Mouse (Mus musculus) stomach, postnatal 0 days (tissue): ENCODE measurements at regions not wholly inside any gene's neighbourhood (a gene's known extent, or its start where the extent isn't known, plus 50 kb on each side); places are given as distances from the start of the nearest gene placed in this dataset.

ENCODE experiments used
- CTCF ChIP-seq: IDR thresholded peaks from 2 replicates; pipeline ENCODE4 v1.5.1; 2016; ENCODE audit warnings: antibody characterized with exemption, low read depth, mild to moderate bottlenecking, moderate library complexity
- EP300 ChIP-seq: optimal IDR thresholded peaks from 2 replicates; pipeline ENCODE3; 2016; ENCODE audit warnings: antibody characterized with exemption

DNA sequence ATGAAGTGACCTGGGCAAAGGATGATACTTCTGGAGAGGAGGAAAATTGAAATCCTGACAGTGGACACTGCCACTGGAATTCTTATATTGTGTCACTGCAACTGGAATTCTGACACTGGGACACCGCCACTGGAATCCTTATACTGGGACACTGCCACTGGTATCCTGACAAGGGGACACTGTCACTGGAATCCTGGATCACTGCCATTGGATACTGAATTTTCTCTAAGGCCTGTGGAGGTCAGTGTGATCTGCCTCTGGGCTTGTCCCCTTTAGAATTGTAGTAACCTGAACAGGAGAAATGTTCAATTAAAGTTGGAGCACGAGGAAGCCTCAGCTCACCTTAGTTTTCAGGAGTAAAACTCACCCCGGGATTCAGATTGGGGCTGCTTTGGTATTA is 205.0 kb downstream of the Gm5447 start:
- TF ChIP-seq EP300 (no peak), CTCF (no peak)
